Mouse (Mus musculus) urinary bladder, postnatal 0 days (tissue): ENCODE results near the gene Kcnk2. TPM values are rescaled to one million over a fixed set of nuclear protein-coding genes. Genes with fewer than 3 reads are reported as not detected.

Experiments used
- microRNA-seq: library from miRNA; unstranded; fragments of <30 nt; microRNA quantifications from one replicate; pipeline ENCODE4, GENCODE M21; 2016
- polyA plus RNA-seq: library from polyadenylated mRNA; unstranded; fragments of >200 nt; fragmentation: Nextera tagmentation; extraction: Ambion mirVana; gene quantifications from 2 replicates; pipeline ENCODE4 v1.2.1, GENCODE M21; 2015

Kcnk2 gene
- polyA plus RNA-seq = 1.5 and 2.1 TPM in 2 replicates

GRCm38 (mm10) chr1:189402223-189402943 lies at the start of gene Kcnk2:
Gene Kcnk2, minus strand, starts transcription at chr1:189402273.

Small RNA genes within 50 kb of the gene (microRNA-seq; reads per million reads assigned to microRNA genes)
- not detected for gene Gm24092
